Mouse (Mus musculus) adrenal gland, postnatal 25 days (tissue): ENCODE data around the gene Xndc1. TPM values are rescaled to one million over a fixed set of nuclear protein-coding genes. Genes with fewer than 3 reads are reported as not detected.

Source experiments
- DNase-seq: peaks from one replicate; pipeline ENCODE4 v3.0.0; 2021; ENCODE audit warnings: mixed read lengths
- total RNA-seq: library from RNA; stranded (reverse); gene quantifications from 2 replicates; pipeline ENCODE4 v1.2.3, GENCODE M21; 2021

Xndc1 gene
- total RNA-seq, 1 experiment from 2014 or later, result 19.9 TPM

DNA sequence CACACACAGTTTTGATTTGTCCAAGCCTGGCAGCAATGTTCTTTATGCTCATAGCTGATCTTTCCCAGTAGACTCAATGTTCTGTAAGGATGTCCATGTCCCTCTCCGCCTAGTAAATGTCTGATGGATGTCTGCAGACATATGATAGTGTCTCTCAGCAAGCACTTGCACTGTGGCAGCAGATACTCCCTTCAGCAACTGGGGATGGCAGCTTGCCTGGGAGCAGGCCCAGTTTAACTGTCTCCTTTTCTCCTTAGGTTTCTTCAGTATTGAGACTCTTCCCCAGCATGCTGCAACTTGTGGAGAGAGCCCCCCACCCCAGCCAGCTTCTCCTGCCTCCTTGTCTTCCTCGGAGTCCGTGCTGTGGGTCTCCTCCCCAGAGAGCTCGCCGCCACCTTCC, 16.5 kb downstream of the Xndc1 start:
- DNase-seq, result no peak

DNA sequence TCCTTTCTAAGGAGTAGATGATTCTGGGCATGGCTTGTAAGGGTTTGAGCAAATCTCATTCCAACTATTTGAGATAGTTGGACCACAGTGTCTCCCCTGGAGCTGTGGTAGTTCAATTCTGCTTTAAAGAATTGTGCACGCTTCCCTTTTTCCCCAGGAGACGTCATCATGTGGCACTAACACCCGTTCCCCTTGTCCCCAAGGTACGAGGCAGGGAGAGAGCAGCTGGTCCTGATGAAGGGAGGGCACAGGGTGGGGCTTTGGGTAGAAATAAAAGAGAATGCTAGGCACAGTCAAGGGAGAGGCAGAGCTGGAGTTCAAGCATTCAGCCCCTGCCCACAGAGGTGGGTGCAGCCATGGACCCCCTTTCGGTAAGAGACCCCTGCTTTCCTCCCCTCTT, 17.5 kb downstream of the Xndc1 start, which contains the start of gene Trpc2:
Gene Trpc2, plus strand, starts transcription at position 301 of the 400 bp plus-strand sequence.
- no peak for DNase-seq

DNA sequence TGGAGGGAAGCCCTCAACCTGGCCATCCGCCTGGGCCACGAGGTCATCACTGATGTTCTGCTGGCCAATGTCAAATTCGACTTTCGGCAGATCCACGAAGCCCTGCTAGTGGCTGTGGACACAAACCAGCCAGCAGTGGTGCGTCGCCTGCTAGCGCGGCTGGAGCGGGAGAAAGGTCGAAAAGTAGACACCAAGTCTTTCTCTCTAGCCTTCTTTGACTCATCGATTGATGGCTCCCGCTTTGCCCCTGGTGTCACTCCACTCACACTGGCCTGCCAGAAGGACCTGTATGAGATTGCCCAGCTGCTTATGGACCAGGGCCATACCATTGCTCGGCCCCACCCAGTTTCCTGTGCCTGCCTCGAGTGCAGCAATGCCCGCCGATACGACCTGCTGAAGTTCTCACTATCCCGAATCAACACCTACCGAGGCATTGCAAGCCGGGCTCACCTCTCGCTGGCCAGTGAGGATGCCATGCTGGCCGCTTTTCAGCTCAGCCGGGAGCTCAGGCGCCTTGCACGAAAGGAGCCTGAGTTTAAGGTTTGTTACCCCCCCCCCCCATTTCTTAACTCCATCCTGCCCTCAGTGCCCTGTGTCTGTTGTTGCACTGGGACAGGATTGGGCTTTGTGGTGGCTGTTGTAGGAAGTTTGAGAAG, 18.9 kb downstream of the Xndc1 start:
- DNase-seq, result no peak

DNA sequence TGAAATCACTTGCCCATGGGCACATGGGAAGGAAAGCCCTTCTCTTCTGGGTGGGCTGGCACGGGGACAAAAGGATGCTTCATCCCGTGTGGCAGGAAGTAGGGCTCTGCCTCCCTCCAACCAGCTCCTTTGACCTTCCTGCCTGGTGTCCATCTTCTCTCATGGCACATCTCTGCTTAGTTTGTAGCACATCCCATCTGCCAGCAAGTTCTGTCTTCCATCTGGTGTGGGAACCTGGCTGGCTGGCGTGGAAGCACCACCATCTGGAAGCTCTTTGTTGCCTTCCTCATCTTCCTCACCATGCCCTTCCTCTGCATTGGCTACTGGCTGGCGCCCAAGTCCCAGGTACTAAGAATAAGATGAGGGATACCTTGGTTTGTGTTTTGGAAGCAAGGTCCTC, 22.0 kb downstream of the Xndc1 start:
- no peak for DNase-seq

GRCm38 (mm10) chr7:102099760-102100661, 34.7 kb downstream of the Xndc1 start:
- no peak for DNase-seq

DNA sequence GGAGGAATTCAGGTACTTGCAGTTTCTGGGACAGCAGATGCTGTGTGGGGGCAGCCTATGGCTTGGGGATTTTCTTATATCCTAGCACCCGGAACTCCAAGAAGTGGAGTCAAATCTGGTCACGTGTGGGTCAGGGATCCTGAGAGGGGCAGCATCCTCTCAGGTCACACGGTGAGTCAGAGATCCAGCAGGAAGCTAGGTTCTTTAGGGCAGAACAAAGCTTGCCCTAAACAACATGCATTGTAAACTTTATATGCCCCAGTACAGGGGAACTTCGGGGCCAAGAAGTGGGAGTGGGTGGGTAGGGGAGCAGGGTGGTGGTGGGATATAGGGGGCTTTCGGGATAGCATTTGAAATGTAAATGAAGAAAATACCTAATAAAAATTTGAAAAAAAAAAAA, 35.6 kb downstream of the Xndc1 start:
- no peak for DNase-seq

GRCm38 (mm10) chr7:102101487-102101886, 36.2 kb downstream of the Xndc1 start, which contains the start of gene Art1:
TSS of gene Art1 (plus strand) at chr7:102101743.
- no peak for DNase-seq

DNA sequence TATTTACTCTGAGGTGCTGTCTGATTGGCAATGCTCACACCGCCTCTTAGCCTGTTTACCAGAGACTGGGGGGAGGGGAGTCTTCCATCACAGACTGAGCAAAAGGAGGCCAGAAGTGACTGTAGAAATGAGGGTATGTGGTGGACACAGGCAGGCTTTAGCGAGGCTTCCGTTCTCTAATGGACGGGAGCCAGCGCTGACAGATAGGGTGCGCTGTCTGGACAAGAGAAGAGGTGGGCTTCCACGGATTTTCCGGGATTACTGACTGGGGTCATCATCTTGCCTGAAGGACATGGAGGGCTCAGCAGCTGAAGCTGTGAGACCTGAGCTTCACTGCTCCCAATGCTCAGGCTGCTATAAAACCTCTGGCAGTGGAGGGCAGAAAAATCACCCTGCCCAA, 36.9 kb downstream of the Xndc1 start:
- DNase-seq, result no peak

GRCm38 (mm10) chr7:102102696-102103095, 37.4 kb downstream of the Xndc1 start:
- no peak for DNase-seq

GRCm38 (mm10) chr7:102103555-102103954, 38.2 kb downstream of the Xndc1 start:
- DNase-seq, result no peak

GRCm38 (mm10) chr7:102104126-102104525, 38.8 kb downstream of the Xndc1 start:
- no peak for DNase-seq

GRCm38 (mm10) chr7:102106700-102107141, 41.4 kb downstream of the Xndc1 start:
- peak; percentile 16 for DNase-seq

DNA sequence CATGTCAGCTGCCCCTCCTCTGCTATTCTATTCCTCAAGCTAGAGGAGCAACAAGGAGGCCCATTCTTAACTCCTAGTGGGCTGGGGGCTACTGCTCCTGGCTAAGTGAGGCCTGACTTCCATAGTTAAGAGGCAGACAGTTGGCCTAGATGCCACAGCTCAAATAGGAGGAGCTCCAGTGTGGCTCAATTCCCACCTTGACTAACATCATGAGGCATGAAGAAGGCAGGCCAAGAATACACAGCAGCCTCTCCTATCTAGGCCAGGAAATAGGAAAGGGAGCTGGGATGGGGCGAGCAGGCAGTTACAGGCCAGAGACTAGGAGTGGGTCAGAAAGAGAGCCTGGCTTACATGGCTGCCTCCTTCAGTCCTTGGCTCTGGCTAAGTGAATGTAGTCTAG, 42.9 kb downstream of the Xndc1 start:
- no peak for DNase-seq

DNA sequence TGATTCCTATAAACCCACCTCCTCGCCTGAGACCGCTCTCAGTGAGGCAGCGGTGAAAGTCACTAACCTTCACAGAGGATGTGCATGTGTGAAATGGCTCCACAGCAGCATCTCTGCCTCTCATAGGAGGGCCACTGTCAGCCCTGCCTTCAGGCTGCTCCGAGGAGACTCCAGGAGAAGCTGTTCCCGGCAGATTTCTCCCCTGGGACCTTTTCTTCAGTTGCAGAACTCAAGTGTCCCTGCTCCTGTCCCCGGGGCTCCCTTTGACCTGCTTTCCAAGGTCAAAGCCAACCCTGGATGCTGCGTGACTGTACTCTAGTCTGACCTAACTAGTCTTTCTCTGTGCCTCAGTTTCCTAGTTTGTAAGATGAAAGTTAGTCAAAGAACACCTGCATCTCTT, 43.9 kb downstream of the Xndc1 start, which contains the start of gene Art5:
Gene Art5, minus strand, starts transcription at position 319 of the 400 bp plus-strand sequence.
- DNase-seq, result no peak

- no peak for DNase-seq
These were observed 44.4 kb downstream of the Xndc1 start for GRCm38 (mm10) chr7:102109746-102110145.

DNA sequence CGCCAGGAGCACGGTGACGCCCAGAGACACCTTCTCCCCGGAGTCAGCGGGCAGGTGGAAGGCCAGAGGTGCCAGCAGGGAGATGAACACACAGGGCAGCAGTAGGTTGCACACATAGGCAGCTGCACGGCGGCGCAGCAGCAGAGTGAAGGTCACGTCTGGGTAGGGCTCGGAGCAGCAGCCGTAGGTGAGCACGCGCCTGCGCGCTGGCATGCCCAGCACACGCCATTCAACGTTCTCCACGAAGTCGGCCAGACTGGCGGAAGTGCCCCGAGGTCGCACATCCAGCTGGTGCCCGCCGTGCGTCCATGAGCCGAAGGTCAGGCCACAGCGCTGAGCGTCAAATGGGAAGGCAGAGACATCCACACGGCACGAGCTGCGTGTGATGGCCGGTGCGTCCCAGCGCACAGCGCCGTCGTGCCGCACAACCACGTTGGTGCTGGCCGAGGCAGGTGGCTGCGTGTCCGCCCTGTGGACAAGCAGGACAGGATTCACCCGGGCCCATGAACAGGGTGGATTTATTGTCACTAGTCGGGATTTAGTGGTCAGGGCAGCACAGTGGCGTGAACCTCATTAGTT, 47.9 kb downstream of the Xndc1 start:
- no peak for DNase-seq

- DNase-seq, result no peak
These were observed 51.4 kb downstream of the Xndc1 start, which contains the start of gene Chrna10 for GRCm38 (mm10) chr7:102116579-102117331. TSS of gene Chrna10 (minus strand) at chr7:102116828.

DNA sequence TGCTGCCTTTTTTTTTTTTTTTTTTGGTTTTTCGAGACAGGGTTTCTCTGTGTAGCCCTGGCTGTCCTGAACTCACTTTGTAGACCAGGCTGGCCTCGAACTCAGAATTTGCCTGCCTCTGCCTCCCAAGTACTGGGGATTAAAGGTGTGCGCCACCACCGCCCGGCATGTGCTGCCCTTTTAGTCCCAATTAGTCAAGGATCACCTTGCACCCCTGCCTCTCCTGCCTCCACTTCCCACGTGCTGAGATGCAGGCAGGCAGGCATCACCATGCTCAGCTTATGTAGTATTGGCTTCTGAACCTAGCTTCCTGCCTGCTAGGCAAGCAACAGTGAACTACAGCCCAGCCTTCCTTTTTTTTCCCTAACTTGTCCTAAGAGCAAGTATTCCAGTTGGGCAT, 52.1 kb downstream of the Xndc1 start:
- DNase-seq, result no peak

- DNase-seq, result no peak
These were observed 55.0 kb downstream of the Xndc1 start for GRCm38 (mm10) chr7:102120326-102120725.

- no peak for DNase-seq
These were observed 67.1 kb downstream of the Xndc1 start for GRCm38 (mm10) chr7:102132395-102132794.
